ENCODE assay signal across 8 mouse cellular contexts in genomic region chr1:119308719-119309365, GRCm38 (mm10).
DNase-seq lines count a peak whose midpoint lies in the region; ATAC-seq lines count a peak whose summit lies in the region.

No protein-coding gene starts in this region.

- DNase-seq in 3134 (ENCODE audit: extremely low read depth, insufficient read length, low spot score): peak; percentile 73
- DNase-seq in embryonic facial prominence, embryonic 14.5 days (ENCODE audit: low spot score): peak; percentile 79
- peak; percentile 25 for DNase-seq in layer of hippocampus, adult 9-11 months
- no peak for DNase-seq in testis, postnatal 14 days (ENCODE audit: low spot score)
- DNase-seq in adrenal gland, adult 8-10 months: no peak
- no peak for DNase-seq in thymus, postnatal 14 days

- H3K4me2 ChIP-seq in forebrain, embryonic 13.5 days: no peak overlapping the region
- no peak overlapping the region for H3K4me2 ChIP-seq in forebrain, embryonic 12.5 days
- H3K4me2 ChIP-seq in embryonic facial prominence, embryonic 14.5 days (ENCODE audit: low read depth, low read length): no peak overlapping the region

- H3K27ac ChIP-seq in forebrain, embryonic 13.5 days: no peak overlapping the region
- H3K27ac ChIP-seq in forebrain, embryonic 12.5 days: no peak overlapping the region
- no peak overlapping the region; the same call in 1 of the 2 replicates for H3K27ac ChIP-seq in embryonic facial prominence, embryonic 14.5 days (replicated peaks; ENCODE audit: low read depth, low read length)

- no peak overlapping the region for H3K4me3 ChIP-seq in forebrain, embryonic 13.5 days
- no peak overlapping the region for H3K4me3 ChIP-seq in forebrain, embryonic 12.5 days (replicated peaks)
- no peak overlapping the region for H3K4me3 ChIP-seq in embryonic facial prominence, embryonic 14.5 days (ENCODE audit: low read depth, low read length)

- no peak overlapping the region for H3K9ac ChIP-seq in forebrain, embryonic 13.5 days
- no peak overlapping the region for H3K9ac ChIP-seq in forebrain, embryonic 12.5 days
- H3K9ac ChIP-seq in embryonic facial prominence, embryonic 14.5 days (ENCODE audit: low read depth, low read length): no peak overlapping the region

- ATAC-seq in forebrain, embryonic 13.5 days: peak; percentile 36; the same call in 1 of the 2 replicates
- no peak for ATAC-seq in forebrain, embryonic 12.5 days (ENCODE audit: low FRiP score)
- peak; percentile 60 for ATAC-seq in embryonic facial prominence, embryonic 14.5 days (ENCODE audit: low read depth)

- WGBS in forebrain, embryonic 13.5 days: 77% methylated on average over 9 of the region's 9 CpGs
- 78% methylated on average over 9 of the region's 9 CpGs for WGBS in forebrain, embryonic 12.5 days
- 36% methylated on average over 9 of the region's 9 CpGs for WGBS in embryonic facial prominence, embryonic 14.5 days

- no peaks in the 10 kb centered on the region for H3K36me3 ChIP-seq in forebrain, embryonic 13.5 days (ENCODE audit: poor library complexity, severe bottlenecking)
- no peaks in the 10 kb centered on the region for H3K36me3 ChIP-seq in forebrain, embryonic 12.5 days (replicated peaks)
- H3K36me3 ChIP-seq in embryonic facial prominence, embryonic 14.5 days (ENCODE audit: control insufficient read depth, insufficient read depth, low read length): no peaks in the 10 kb centered on the region

- peaks cover 19% of the 10 kb centered on the region for H3K4me1 ChIP-seq in forebrain, embryonic 13.5 days
- peaks cover 23% of the 10 kb centered on the region for H3K4me1 ChIP-seq in forebrain, embryonic 12.5 days
- 0 out of 2 replicates have a peak, but pooled peaks cover 3% of the 10 kb centered on the region for H3K4me1 ChIP-seq in embryonic facial prominence, embryonic 14.5 days (ENCODE audit: control insufficient read depth, insufficient read depth, low read length)

- no peaks in the 10 kb centered on the region for H3K9me3 ChIP-seq in forebrain, embryonic 13.5 days (replicated peaks)
- no peaks in the 10 kb centered on the region for H3K9me3 ChIP-seq in forebrain, embryonic 12.5 days
- no peaks in the 10 kb centered on the region for H3K9me3 ChIP-seq in embryonic facial prominence, embryonic 14.5 days (ENCODE audit: control insufficient read depth, low read length)

- no peaks in the 10 kb centered on the region for H3K27me3 ChIP-seq in forebrain, embryonic 13.5 days
- H3K27me3 ChIP-seq in forebrain, embryonic 12.5 days: peaks cover 47% of the 10 kb centered on the region
- H3K27me3 ChIP-seq in embryonic facial prominence, embryonic 14.5 days (replicated peaks; ENCODE audit: control insufficient read depth, insufficient read depth, low read length): no peaks in the 10 kb centered on the region

Comparison
In these comparisons a context has a peak if more than half of its experiments do, and no peak if none do; other contexts are left out.
1. DNase-seq: peak in 3134 (single experiment), embryonic facial prominence, embryonic 14.5 days (single experiment) and layer of hippocampus, adult 9-11 months (single experiment); none in testis, postnatal 14 days (single experiment), adrenal gland, adult 8-10 months (single experiment) and thymus, postnatal 14 days (single experiment).